11 mouse cellular contexts compared by ENCODE assay signal in genomic region chr8:103413589-103414575, GRCm38 (mm10).
DNase-seq lines count a peak whose midpoint lies in the region; ATAC-seq and TF ChIP-seq lines count a peak whose summit lies in the region.
"Had no signal": no experiment of that assay in that cellular context is flagged by ENCODE, and none has a peak within 500 bp of the region (broad histone marks: within the 10 kb centered on the region; RNA-seq: fewer than 3 reads in every experiment).

No protein-coding gene starts in this region.

- TF ChIP-seq CTCF in midbrain, postnatal 0 days (IDR thresholded peaks at IDR 0.05): no peak

- no peak overlapping the region for H3K4me3 ChIP-seq in midbrain, postnatal 0 days (ENCODE audit: low read depth, low read length)
- no peak overlapping the region for H3K4me3 ChIP-seq in midbrain, embryonic 14.5 days (replicated peaks; ENCODE audit: low read depth, low read length)
- H3K4me3 ChIP-seq in stomach, embryonic 16.5 days (replicated peaks; ENCODE audit: low read length): no peak overlapping the region
- H3K4me3 ChIP-seq: erythroblast, embryonic 14.5 days had no signal

- no peaks in the 10 kb centered on the region for H3K36me3 ChIP-seq in midbrain, postnatal 0 days (ENCODE audit: insufficient read depth, low read length)
- H3K36me3 ChIP-seq in midbrain, embryonic 14.5 days (ENCODE audit: control insufficient read depth, insufficient read depth, low read length): no peaks in the 10 kb centered on the region
- H3K36me3 ChIP-seq in stomach, embryonic 16.5 days (ENCODE audit: control insufficient read depth, insufficient read depth, low read length): no peaks in the 10 kb centered on the region

- no peak for ATAC-seq in midbrain, postnatal 0 days (ENCODE audit: low FRiP score)
- no peak for ATAC-seq in midbrain, embryonic 14.5 days (ENCODE audit: low FRiP score, low TSS enrichment)
- ATAC-seq in stomach, embryonic 16.5 days (ENCODE audit: insufficient read depth, low FRiP score): no peak
- no peak for ATAC-seq in megakaryocyte progenitor cell, adult 5-6 weeks (replicated peaks; ENCODE audit: poor library complexity)

- H3K27ac ChIP-seq in midbrain, postnatal 0 days (ENCODE audit: low read depth, low read length): no peak overlapping the region
- H3K27ac ChIP-seq in midbrain, embryonic 14.5 days (replicated peaks; ENCODE audit: low read depth, low read length): no peak overlapping the region
- H3K27ac ChIP-seq in stomach, embryonic 16.5 days (ENCODE audit: low read length): peak overlapping the region; percentile 38; the same call in 1 of the 2 replicates

- DNase-seq in adrenal gland, postnatal 14 days: peak; percentile 20
- no peak for DNase-seq in adrenal gland, postnatal 4 days (ENCODE audit: low spot score in 2 of 2)
- peak; percentile 23 for DNase-seq in midbrain, postnatal 0 days (ENCODE audit: low spot score)
- DNase-seq in midbrain, embryonic 14.5 days: no peak
- peak; percentile 19 to 45 for DNase-seq in kidney, postnatal 36 days
- no peak for DNase-seq in frontal cortex, postnatal 25 days (ENCODE audit: low spot score in 2 of 2)
- DNase-seq: gastrocnemius, postnatal 10 days; heart, postnatal 36 days had no signal

- 60% methylated on average over 11 of the region's 11 CpGs for WGBS in midbrain, postnatal 0 days
- 69% methylated on average over 11 of the region's 11 CpGs for WGBS in midbrain, embryonic 14.5 days
- WGBS in stomach, embryonic 16.5 days: 58% methylated on average over 11 of the region's 11 CpGs

- H3K9ac ChIP-seq in midbrain, postnatal 0 days (replicated peaks; ENCODE audit: low read length, poor library complexity, severe bottlenecking): no peak overlapping the region
- H3K9ac ChIP-seq in midbrain, embryonic 14.5 days (replicated peaks; ENCODE audit: low read length): no peak overlapping the region
- no peak overlapping the region for H3K9ac ChIP-seq in stomach, embryonic 16.5 days (ENCODE audit: low read length)

- H3K27me3 ChIP-seq in midbrain, postnatal 0 days (ENCODE audit: insufficient read depth, low read length): no peaks in the 10 kb centered on the region
- no peaks in the 10 kb centered on the region for H3K27me3 ChIP-seq in midbrain, embryonic 14.5 days (ENCODE audit: control insufficient read depth, insufficient read depth, low read length)
- no peaks in the 10 kb centered on the region for H3K27me3 ChIP-seq in stomach, embryonic 16.5 days (ENCODE audit: control insufficient read depth, insufficient read depth, low read length)

- no peaks in the 10 kb centered on the region for H3K9me3 ChIP-seq in midbrain, postnatal 0 days (ENCODE audit: low read length)
- H3K9me3 ChIP-seq in midbrain, embryonic 14.5 days (ENCODE audit: control insufficient read depth, low read length): no peaks in the 10 kb centered on the region
- no peaks in the 10 kb centered on the region for H3K9me3 ChIP-seq in stomach, embryonic 16.5 days (replicated peaks; ENCODE audit: control insufficient read depth, low read length)

- no peaks in the 10 kb centered on the region for H3K4me1 ChIP-seq in midbrain, postnatal 0 days (ENCODE audit: insufficient read depth, low read length)
- H3K4me1 ChIP-seq in midbrain, embryonic 14.5 days (ENCODE audit: control insufficient read depth, insufficient read depth, low read length): no peaks in the 10 kb centered on the region
- H3K4me1 ChIP-seq in stomach, embryonic 16.5 days (ENCODE audit: control insufficient read depth, insufficient read depth, low read length): peaks cover 10% of the 10 kb centered on the region; the same call in 1 of the 2 replicates

- no peak overlapping the region for H3K4me2 ChIP-seq in midbrain, postnatal 0 days (ENCODE audit: low read depth, low read length, poor library complexity, severe bottlenecking)
- H3K4me2 ChIP-seq in midbrain, embryonic 14.5 days (ENCODE audit: low read length): no peak overlapping the region
- no peak overlapping the region for H3K4me2 ChIP-seq in stomach, embryonic 16.5 days (ENCODE audit: low read depth, low read length)

Comparison
In these comparisons a context has a peak if more than half of its experiments do, and no peak if none do; other contexts are left out.
1. DNase-seq: peak in adrenal gland, postnatal 14 days (single experiment), midbrain, postnatal 0 days (single experiment) and kidney, postnatal 36 days (2 of 2); none in adrenal gland, postnatal 4 days (0 of 2), midbrain, embryonic 14.5 days (single experiment) and frontal cortex, postnatal 25 days (0 of 2).